Mouse (Mus musculus) 416B (cell line): ENCODE measurements around the gene Krt87.

Source experiments
- DNase-seq: peaks from one replicate; pipeline ENCODE4 v3.0.0; 2011; ENCODE audit warnings: low read depth

Gene Krt87

DNA sequence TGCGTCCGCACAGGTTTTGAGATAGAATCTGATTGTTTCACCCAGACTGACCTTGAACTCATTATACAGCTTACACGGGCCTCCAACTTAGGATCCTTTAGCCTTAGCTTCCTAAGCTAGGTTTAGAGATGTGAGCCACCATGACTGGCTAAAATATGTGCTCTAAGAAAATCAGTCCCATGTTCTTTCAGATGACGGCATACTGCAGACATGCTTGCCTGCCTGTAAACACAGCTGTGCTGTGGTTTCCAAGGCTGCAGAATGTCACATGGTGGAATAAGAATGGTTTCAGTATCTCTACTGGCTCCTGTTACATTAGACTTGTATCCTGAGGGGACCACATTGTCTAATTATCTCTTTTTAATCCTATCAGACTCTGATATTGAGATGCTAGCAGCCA lies 19.7 kb downstream of the Krt87 start:
- peak; percentile 20 for DNase-seq

DNA sequence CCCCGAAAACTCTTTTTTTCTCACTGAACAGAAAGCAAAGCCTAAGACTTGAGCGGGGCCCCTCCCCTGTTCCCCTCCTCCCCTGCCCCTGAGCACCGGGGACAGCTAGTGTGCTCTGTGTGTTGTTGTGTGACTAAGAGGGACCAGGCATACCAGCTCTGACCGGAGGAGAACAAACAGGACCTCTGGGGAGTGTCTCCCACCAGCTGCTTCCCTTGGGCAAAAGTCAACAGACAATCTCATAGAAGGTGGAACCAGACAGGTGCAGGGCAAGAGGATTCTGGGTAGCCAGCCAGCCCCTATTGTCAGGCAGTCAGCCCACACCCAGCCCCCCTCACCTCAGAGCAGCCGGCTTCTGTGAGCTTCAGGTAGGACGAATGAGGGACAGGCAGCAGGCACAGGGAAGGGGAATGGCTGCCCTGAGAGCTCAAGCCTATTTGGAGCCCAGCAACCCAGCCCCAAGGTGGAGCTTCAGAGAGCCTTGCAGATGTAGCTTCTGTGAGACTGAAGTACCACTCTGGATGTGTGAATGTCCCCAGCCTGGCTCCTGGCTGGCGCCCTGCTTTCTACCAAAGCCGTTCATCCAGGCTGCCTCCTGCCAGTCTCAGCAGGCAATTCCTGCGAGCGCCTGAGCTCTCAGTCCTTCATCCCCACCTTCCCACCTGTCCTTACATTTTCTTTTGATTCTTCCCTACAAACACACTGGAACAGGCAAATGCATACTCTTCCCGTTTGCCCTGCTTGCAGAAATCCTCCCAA lies 23.6 kb downstream of the Krt87 start:
- DNase-seq, result no peak

DNA sequence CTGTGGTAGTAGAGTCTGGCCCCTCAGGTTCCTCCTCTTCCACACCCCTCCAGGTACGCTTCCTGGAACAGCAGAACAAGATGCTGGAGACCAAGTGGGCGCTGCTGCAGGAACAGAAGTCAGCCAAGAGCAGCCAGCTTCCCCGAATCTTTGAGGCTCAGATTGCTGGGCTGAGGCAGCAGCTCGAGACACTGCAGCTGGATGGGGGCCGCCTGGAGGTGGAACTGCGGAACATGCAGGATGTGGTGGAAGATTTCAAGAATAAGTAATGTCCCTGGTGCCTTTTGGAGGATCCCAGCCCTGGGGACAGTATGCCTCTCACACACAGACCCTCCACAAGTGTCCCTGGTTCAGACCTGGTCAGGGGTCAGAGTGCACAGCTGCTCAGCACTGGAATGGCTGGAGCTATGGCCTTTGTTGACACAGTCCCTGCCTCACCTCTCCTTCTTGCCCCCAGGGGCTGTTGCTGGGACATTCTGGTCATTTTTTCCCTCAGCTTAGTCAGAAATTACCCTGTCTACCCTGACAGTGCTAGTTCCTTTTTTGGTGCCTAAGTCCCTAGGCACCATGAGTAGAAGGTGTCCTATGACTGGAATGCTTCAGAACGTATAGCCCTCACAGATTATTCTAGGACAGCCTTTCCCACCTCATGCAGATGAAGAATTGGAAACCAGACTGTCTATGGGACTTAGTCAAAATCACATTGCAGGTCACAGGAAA lies 24.5 kb downstream of the Krt87 start:
- DNase-seq, result no peak

DNA sequence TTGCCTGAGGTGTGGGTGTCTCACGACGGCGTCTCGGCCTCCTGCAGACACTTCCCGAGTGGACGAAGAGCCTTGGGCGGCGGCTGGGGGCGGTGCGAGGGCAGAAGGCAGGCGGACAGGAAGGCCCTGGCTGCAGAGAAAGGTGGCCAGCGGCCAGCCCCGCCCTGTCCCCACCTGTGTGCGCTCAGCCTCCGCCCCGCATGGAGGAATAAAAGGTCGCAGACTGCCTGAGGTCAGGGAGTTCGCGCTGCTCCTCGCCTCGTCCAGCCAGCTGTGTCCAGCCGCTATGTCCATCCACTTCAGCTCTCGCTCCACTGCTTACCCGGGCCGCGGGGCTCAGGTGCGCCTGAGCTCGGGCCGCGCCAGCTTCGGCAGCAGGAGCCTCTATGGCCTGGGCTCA lies 26.4 kb downstream of the Krt87 start:
- no peak for DNase-seq

DNA sequence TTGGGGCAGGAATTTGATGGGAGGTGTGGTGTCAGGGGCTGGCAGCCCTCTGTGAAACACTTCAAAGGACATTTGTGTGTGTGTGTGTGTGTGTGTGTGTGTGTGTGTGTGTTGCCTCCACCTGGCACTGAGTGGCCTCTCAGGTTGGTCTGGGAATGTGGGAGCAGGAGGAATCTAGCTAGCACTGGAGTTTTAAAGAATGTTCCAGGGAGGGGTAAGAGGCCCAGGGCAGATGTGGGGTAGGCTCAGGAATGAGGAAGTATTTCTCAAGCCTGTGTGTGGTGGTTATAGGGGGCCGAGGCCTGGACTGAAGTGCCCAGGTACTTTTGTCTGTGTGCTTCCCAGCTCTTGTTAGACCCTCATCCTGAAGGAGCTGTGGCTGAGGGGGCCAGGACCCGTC lies 27.8 kb downstream of the Krt87 start, which contains the start of gene Krt7:
Gene Krt7 (plus strand): TSS at position 269 of the 400 bp plus-strand sequence.
- peak; percentile 32 for DNase-seq

DNA sequence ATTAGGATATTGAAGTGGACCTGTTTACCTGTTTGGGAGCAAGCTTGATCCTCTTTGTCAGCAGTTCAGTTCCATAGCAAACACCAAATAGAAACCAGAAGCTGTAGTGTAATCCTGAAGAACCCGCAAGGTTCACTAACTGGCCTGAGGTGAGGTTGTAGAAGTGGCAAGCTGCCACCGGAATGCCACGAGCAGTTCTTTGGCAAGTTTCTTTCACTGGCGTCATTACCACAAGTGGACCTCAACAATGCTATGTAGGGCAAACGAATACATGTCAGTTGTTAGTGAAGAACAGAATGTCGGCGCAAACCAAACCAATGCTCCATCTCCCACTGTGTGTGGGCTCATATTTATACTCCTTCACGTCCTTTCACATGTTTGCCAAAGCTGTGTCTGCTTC lies 40.3 kb downstream of the Krt87 start:
- DNase-seq, result no peak

DNA sequence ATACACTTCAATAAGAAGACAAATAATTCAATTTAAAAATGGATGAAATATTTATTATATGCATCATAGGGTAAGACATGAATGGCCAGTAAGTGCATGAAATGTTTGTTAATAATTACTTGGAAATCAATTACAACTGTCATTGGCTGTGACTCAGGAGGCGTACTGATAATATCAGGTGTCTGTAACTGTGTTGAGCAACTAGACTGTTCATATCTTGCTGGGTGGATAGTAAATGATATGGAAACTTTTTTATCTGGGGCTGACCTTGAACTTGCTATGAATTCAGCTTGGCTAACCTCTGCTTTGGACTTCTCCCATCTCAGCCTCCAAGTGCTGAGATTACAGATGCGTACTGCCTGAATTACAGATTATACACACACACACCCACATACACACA lies 40.9 kb downstream of the Krt87 start:
- DNase-seq, result peak; percentile 83

DNA sequence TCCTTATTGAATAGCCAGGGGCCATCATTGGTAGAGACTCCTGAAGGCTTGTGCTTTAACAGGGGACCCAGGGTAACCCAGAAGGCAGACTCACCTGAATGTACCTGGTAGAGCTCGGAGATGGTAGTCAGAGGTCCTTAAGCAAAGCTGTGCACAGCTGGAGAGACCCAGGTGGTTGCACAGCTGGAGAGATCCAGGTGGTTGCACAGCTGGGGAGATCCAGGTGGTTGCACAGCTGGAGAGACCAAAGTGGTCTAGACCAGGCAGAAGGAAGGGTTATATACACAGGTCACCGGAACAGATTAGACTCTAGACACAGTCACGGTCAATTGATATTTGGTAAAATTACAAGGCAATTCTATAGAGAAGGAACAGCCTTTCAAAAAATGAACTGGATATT lies 41.7 kb downstream of the Krt87 start:
- DNase-seq, result no peak

DNA sequence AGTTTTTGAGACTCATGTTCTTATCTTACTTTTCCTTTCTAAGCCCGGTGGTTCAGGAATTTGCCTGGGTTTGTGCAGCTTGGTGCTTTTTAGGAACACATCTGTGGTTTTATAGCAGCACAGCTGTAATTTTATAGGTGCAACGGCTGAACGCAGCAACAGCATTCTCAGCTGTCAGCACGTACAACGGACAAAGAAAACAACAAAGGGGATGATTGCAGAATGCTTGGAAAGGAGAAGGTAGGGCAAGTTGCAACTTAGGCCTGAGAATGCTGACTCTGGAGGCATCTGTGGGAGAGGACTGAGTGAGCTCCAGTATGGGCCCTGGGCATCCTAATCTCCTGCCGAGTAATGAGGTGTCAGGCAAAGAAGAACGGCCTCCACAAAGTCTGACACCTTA lies 42.1 kb downstream of the Krt87 start:
- DNase-seq, result no peak

DNA sequence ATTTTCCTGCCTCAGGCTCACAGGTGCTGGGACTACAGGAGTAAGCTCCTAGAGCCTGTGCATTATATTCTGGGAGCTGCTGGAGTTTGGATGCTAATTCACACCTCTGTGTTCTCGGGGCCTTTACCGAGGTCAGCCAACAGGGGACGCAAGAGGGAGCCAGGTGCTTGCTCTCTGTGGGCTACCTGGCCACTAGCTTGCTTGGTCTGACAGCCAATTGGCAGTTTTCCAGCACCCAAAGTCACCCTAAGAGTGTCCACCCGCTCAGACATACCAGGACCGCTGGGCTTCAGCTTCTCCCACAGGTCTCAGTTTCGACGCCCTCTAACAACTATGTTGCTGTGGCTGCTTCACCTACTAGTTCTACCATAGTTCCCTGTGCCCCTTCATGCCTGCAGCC lies 43.7 kb downstream of the Krt87 start:
- no peak for DNase-seq

DNA sequence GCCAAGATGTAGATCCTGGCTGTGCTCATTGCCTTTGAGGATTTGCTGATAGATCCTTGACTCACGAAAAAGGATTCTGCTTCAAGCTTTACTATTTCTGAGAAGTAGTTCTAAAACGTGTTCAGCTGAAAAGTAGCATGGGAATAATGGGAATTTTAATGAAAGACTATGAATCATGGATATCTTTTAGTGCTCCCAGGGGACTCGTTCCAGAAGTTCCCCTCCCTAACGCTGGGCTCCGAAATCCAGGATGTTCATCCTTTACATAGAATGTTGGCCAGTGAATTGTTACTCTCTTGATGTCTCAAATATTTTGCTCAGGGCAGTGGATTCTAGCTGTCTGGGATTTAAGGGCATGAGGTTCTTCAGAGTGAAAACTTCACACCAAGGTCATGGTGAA lies 46.4 kb downstream of the Krt87 start:
- DNase-seq, result no peak

DNA sequence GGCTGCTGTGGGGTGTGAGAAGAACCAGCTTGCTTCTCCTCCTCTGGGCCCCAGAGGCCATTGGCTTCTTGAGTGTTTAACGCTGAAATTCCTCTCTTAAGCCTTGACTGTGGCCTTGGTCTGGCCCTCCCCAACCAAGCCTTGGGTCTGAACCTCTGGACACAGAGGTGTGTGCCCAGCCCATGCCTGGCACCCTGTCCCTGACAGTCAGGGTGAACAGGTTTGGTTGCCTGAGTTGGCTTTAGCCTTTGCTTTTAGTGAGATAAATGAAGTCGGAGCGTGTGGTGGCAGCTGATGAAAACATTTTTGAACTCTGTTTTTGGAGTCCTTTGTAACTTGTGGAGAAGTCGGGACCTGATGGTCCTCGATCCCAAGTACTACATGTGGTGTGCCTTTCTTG lies 48.4 kb downstream of the Krt87 start:
- no peak for DNase-seq

DNA sequence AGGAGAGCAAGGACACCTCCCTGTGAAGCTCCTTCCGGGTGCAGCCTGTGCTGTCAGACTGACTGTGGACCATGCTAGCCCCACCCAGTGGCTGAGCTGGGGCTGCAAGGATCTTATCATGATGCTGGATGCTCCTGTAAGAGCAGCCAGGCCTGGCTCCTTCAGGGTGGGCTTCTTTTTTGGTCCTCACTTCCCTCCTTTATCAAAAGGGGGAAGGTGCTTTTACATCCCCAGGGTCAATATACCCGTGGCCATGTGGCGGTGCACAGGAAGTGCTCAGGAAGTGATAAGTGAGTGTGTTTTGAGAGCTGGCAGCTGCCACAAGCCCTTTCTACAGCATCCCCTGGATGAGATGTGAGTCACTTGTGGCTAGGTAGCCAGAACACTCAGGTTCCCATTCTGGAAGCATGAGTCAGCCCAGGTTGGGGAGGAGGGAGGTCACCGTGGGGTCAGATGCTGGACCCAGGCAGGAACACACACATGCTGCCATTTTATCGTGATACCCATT lies 50.5 kb downstream of the Krt87 start:
- DNase-seq, result peak; percentile 99

DNA sequence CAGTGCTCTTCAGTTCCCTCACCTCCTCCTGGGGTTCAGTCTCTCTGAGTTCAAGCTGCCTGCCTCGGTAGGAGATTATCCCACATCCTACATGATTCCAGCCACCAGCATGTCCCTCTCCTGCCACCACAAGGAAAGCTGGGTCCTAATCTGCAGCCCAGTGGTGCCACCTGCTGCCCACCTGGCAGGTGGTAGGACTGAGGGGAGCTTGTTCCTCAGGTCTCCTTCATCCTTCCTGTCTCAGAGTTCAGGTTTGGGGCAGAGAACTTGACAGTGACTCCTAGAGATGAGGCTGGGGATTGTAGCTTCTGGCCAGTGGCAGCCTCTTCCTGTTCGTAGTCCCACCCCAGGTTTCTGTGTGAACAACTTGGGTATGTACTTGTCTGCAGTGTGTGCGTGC lies 51.4 kb downstream of the Krt87 start:
- DNase-seq, result peak; percentile 51

DNA sequence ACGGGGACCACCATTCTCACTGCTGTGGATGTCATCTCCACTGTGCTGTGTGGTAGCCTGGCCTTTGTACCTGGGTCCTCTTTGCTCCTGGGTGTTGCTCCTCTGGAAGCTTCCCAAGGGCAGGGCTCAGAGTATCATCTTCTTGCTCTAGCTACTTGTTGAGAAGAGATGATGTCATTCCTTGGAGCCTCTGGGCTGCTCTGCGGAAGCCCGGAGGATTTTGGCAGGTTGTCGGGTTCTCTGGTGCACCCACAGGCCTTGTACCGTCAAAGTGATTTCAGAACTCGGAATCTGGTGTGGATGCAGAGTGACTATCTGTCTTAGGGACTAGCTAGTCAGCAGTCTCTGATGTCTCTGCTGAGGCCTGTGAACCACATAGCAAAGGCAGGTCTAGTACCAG lies 53.5 kb downstream of the Krt87 start:
- DNase-seq, result no peak

DNA sequence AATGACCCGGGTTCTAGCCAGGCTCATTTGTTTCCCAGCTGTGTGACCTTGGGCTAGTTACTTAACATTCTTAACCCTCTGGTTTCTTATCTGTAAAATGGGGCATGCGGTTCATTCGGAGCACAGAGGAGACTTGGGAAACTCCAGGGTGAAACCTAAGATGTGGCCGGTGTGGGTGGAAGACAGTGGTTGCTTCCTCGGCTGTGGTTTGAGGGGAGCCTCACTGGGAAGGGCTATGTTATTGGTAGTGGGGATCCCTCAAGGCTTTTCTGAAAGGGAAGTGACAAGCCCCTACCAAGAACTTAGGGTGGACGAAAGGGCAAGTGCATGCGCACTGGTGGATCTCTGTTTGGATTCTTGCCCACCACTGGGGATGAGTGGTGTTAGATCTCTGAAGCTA lies 54.0 kb downstream of the Krt87 start:
- peak; percentile 66 for DNase-seq

DNA sequence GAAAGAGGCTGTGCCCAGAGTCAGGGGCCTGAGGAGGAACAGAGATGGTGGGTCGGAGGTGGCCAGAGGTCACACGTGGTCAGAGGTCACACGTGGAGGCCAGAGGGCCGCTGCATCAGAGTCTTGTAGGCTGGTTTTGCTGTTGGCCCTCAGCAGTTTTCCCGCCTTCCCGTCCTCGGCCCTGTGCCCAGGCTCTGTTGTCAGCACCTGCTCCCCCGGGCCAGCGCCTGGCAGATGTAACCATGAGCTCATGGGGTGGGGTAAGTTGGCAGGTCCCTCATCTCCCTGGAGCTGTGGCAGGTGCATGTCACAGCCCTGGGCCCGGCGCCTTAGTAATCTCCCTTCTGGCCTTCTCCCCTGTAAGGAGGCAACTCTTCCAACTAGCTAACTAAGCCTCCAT lies 55.8 kb downstream of the Krt87 start:
- no peak for DNase-seq

DNA sequence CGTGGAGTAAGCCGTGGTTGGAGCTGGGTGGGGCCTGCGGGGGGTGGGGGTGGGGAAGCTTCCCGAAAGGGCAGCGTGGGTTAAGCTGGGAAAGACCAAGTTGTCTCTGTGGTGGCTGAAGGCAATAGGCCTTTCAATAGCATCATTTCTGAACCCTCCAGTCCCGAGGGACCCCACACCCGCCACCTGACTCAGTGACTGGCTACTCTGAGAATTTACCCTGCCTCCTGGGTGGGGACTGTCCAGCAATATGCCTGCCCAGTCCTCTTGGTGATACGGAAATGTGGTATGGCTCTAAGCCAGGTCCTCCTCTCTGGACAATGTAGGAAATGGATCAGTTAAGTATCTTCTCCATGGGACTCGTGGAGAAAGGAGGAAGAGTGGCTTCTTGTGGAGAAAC lies 56.8 kb downstream of the Krt87 start:
- DNase-seq, result peak; percentile 42
